Mouse (Mus musculus) liver, embryonic 16.5 days (tissue): ENCODE data around the gene Ly6g6f. TPM values are rescaled to one million over a fixed set of nuclear protein-coding genes. Genes with fewer than 3 reads are reported as not detected.

Source experiments
- ATAC-seq: fragments of 200-750 bp; cut with Nextera tagmentation; 2 replicates; pipeline ENCODE4 v1.8.0; 2017; ENCODE audit warnings: low read depth, mild to moderate bottlenecking, moderate number of reproducible peaks, moderate library complexity
- H3K27ac ChIP-seq: fragments of 300-500 bp; sonication (generic); 2 replicates; pipeline ENCODE4 v1.5.1; 2014; ENCODE audit warnings: mild to moderate bottlenecking, low read length
- H3K27me3 ChIP-seq: fragments of 300-500 bp; sonication (generic); 2 replicates; pipeline ENCODE4 v1.6.1; 2014; ENCODE audit warnings: low read depth, low read length, mixed read lengths; ENCODE audit not compliant: control insufficient read depth, insufficient read depth
- H3K36me3 ChIP-seq: fragments of 300-500 bp; sonication (generic); 2 replicates; pipeline ENCODE4 v1.6.1; 2014; ENCODE audit warnings: mild to moderate bottlenecking; ENCODE audit not compliant: control insufficient read depth, insufficient read depth
- H3K4me1 ChIP-seq: fragments of 300-500 bp; sonication (generic); 2 replicates; pipeline ENCODE4 v1.6.1; 2014; ENCODE audit warnings: low read depth, low read length, mixed read lengths; ENCODE audit not compliant: control insufficient read depth
- H3K4me2 ChIP-seq: fragments of 300-500 bp; sonication (generic); 2 replicates; pipeline ENCODE4 v1.6.1; 2014; ENCODE audit warnings: low read depth, low read length, mixed read lengths
- H3K4me3 ChIP-seq: fragments of 300-500 bp; sonication (generic); 2 replicates; pipeline ENCODE4 v1.5.1; 2014; ENCODE audit warnings: low read depth, mild to moderate bottlenecking, low read length
- H3K9ac ChIP-seq: fragments of 300-500 bp; sonication (generic); 2 replicates; pipeline ENCODE4 v1.6.1; 2014; ENCODE audit warnings: low read depth, low read length
- H3K9me3 ChIP-seq: fragments of 300-500 bp; sonication (generic); replicated peaks from 2 replicates; pipeline ENCODE4 v1.6.1; 2016; ENCODE audit warnings: low read length; ENCODE audit not compliant: control insufficient read depth
- WGBS: fragments of 180-500 bp; shearing (Covaris S2); extraction: QIAGEN DNeasy Blood & Tissue Kit; methylation state at CpG from one replicate; pipeline ENCODE4 v1.1.7; 2014; ENCODE audit not compliant: insufficient replicate concordance; 5-methylcytosine and 5-hydroxymethylcytosine counted together
- polyA plus RNA-seq: library from polyadenylated mRNA; unstranded; fragments of >200 nt; fragmentation: Nextera tagmentation; extraction: Ambion mirVana; gene quantifications from 2 replicates; pipeline ENCODE4 v1.2.1, GENCODE M21; 2015

Ly6g6f gene
- polyA plus RNA-seq, 1 experiment from 2014 or later, result 5.7 TPM

DNA sequence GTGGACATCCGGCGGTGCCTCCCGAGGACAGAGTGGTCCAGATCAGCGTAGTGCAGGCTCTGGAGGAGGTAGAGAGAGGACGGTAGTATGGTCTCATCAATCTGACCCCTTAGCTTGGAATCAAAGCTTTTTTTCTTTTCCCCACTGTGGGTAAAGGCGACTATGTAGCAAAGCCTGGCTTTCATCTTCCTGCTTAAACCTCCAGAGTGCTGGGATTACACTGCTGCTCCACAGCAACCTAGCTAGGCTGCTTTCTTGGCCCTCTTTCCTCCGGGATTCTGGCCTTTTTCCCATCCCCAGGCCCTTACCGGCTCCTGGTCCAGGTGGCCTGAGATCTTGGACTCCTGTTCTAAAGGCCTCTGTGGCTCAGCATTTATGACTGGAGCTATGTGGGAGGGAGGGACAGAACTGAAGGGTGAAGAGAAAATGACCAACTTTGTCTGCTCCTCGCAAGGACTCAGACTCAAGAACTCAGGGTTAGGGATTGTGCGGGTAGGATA lies 21.0 kb downstream of the Ly6g6f start:
- H3K9ac ChIP-seq, result no peak overlapping the region
- no peaks in the 10 kb centered on the region for H3K36me3 ChIP-seq
- no peak for ATAC-seq
- peak overlapping the region; percentile 64 for H3K4me2 ChIP-seq
- 27% methylated on average over 10 of the region's 10 CpGs for WGBS
- no peak overlapping the region for H3K27ac ChIP-seq
- peaks cover 35% of the 10 kb centered on the region for H3K4me1 ChIP-seq
- peaks cover 65% of the 10 kb centered on the region for H3K27me3 ChIP-seq
- no peaks in the 10 kb centered on the region for H3K9me3 ChIP-seq
- H3K4me3 ChIP-seq, result peak overlapping the region; percentile 52; the same call in 1 of the 2 replicates

- H3K4me3 ChIP-seq, result no peak overlapping the region
- H3K9me3 ChIP-seq, result no peaks in the 10 kb centered on the region
Measured at GRCm38 (mm10) chr17:35063466-35063865, 21.9 kb downstream of the Ly6g6f start.

DNA sequence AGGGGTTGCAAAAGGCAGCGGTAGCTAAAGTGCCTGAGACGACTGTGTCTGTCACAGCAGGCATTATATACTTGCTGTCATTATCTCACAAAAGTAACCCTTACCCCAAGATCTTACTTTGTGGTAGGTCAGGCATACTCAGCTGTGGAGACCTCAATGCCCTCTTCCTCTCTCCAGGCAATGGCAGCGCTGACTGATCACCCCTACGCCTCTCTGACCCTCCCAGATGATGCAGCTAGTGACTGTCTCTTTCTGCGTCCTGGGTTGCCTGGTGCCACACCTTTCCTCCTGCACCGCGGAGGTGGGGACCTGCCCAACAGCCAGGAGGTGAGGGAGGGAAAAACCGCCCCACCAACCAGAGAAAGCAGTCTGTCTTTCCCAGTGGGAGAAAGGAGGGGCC lies 24.1 kb downstream of the Ly6g6f start:
- Histone ChIP-seq H3K4me3 (no peak overlapping the region), H3K4me2 (no peak overlapping the region), H3K4me1 (peaks cover 51% of the 10 kb centered on the region), H3K27ac (no peak overlapping the region), H3K9me3 (no peaks in the 10 kb centered on the region), H3K9ac (no peak overlapping the region), H3K36me3 (peaks cover 6% of the 10 kb centered on the region), H3K27me3 (peaks cover 40% of the 10 kb centered on the region)
- WGBS, result 76% methylated on average over 8 of the region's 8 CpGs
- no peak for ATAC-seq

More at GRCm38 (mm10) chr17:35063466-35063865, 21.9 kb downstream of the Ly6g6f start:
- H3K9ac ChIP-seq, result no peak overlapping the region
- peaks cover under 1% of the 10 kb centered on the region for H3K36me3 ChIP-seq
- H3K27ac ChIP-seq, result no peak overlapping the region
- H3K4me2 ChIP-seq, result no peak overlapping the region
- ATAC-seq, result no peak
- WGBS, result 70% methylated on average over 3 of the region's 3 CpGs
- H3K4me1 ChIP-seq, result peaks cover 44% of the 10 kb centered on the region
- H3K27me3 ChIP-seq, result peaks cover 60% of the 10 kb centered on the region

- H3K27me3 ChIP-seq, result peaks cover 35% of the 10 kb centered on the region
- no peak for ATAC-seq
- H3K9me3 ChIP-seq, result no peaks in the 10 kb centered on the region
- H3K4me1 ChIP-seq, result peaks cover 50% of the 10 kb centered on the region
- no peak overlapping the region for H3K27ac ChIP-seq
- 0 out of 2 replicates have a peak overlapping the region, but pooled peaks have one; percentile 8 for H3K4me2 ChIP-seq
- 67% methylated on average over 22 of the region's 22 CpGs for WGBS
- H3K9ac ChIP-seq, result no peak overlapping the region
- H3K4me3 ChIP-seq, result no peak overlapping the region
- H3K36me3 ChIP-seq, result peaks cover 11% of the 10 kb centered on the region
Measured at GRCm38 (mm10) chr17:35060737-35061297, 24.6 kb downstream of the Ly6g6f start.

DNA sequence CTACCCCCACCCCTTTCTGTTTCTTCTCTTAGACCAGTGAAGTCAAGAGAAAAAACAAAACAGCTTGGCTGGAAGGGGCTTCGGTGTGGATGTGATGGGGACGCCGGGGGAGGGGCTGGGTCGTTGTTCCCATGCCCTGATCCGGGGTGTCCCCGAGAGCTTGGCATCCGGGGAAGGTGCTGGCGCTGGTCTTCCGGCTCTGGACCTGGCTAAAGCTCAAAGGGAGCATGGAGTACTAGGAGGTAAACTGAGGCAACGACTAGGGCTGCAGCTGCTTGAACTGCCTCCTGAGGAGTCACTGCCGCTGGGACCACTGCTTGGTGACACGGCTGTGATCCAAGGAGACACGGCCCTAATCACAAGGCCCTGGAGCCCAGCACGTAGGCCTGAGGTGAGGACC lies 25.3 kb downstream of the Ly6g6f start:
- Histone ChIP-seq H3K4me3 (peak overlapping the region; percentile 60), H3K4me2 (peak overlapping the region; percentile 85), H3K9ac (no peak overlapping the region), H3K4me1 (peaks cover 46% of the 10 kb centered on the region), H3K9me3 (no peaks in the 10 kb centered on the region), H3K27ac (no peak overlapping the region), H3K36me3 (peaks cover 16% of the 10 kb centered on the region), H3K27me3 (peaks cover 27% of the 10 kb centered on the region)
- ATAC-seq, result no peak
- WGBS, result 42% methylated on average over 14 of the region's 14 CpGs

DNA sequence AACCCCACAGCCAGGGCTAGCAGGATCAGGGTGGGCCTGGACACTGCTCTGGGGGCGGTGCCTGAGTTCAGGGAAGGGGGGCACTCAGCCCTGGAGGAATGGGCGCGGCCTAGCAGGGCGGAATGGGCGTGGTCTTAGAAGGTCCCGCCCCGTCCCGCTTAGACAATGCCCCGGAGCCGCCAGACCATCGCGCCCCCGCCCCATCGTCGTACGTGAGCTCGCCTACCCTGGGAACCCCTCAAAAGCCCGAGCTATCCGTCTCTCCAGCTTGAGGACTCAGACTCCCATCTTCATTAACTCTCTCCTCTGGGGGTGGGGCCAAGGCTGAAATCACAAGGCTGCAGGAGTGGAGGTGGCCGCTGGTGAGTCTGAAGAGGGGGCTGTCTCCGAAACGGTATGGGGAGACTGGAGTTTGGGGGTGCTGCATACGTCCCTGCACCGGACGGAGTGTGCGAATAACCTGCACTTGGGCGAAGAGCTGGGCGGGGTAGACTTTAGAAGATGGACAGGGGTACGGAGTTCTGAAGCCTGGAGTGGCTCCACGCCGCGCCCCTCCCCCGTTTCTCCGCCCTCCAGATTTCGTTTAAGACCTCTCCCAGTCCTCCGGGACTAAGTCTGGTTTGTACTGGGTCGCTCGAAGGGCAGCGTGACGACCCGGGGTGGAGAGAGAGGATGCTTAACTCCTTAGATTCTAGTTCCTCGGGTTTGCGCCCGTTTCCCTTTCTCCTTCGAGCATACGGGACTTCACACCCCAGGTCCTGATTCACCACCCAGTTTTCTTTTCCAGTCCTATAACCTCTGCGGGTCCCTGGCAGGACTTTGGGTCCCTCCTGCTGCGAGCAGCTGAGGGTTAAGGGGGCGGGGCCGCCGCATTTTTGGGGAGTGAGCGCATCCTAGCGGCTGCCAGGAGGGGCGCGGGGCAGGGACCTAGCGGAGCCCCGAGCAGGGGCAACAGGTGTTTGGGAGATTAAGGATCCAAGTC lies 26.2 kb downstream of the Ly6g6f start, which contains the start of gene Ddah2:
TSS of gene Ddah2 (plus strand) at position 125 of the 982 bp plus-strand sequence.
- WGBS, result under 1% methylated on average over 57 of the region's 57 CpGs
- ATAC-seq, result peak; percentile 77
- Histone ChIP-seq H3K4me1 (peaks cover 39% of the 10 kb centered on the region), H3K9ac (peak within 1 kb of the TSS; percentile 59), H3K4me2 (peak within 1 kb of the TSS; percentile 85), H3K36me3 (peaks cover 22% of the 10 kb centered on the region), H3K27ac (peak within 1 kb of the TSS; percentile 52), H3K27me3 (peaks cover 19% of the 10 kb centered on the region), H3K9me3 (no peaks in the 10 kb centered on the region), H3K4me3 (peak within 1 kb of the TSS; percentile 60)

GRCm38 (mm10) chr17:35058316-35058715 lies 27.1 kb downstream of the Ly6g6f start:
- Histone ChIP-seq H3K4me3 (no peak overlapping the region), H3K9me3 (no peaks in the 10 kb centered on the region), H3K4me2 (no peak overlapping the region), H3K27ac (no peak overlapping the region; the same call in 1 of the 2 replicates), H3K4me1 (peaks cover 39% of the 10 kb centered on the region), H3K9ac (no peak overlapping the region), H3K27me3 (peaks cover 10% of the 10 kb centered on the region; the same call in 1 of the 2 replicates), H3K36me3 (peaks cover 31% of the 10 kb centered on the region)
- no peak for ATAC-seq
- 63% methylated on average over 9 of the region's 9 CpGs for WGBS

DNA sequence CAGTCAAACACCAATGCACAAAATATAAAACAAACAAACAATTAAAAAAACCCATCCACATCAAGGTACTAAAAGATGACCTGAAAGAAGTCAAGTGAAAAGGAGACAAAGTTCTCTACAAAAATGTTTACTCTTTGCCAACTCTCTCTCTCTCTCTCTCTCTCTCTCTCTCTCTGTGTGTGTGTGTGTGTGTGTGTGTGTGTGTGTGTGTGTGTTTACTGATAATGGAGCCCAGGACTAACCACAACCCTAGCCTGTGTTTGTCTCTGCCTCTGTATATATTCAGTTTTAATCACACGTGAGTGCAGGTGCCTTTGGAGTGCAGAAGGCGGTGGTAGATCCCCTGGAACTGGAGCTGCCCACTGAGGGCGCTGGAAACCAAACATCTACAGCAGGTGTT lies 28.3 kb downstream of the Ly6g6f start:
- Histone ChIP-seq H3K4me3 (no peak overlapping the region), H3K4me1 (peaks cover 47% of the 10 kb centered on the region), H3K4me2 (no peak overlapping the region), H3K27ac (no peak overlapping the region), H3K36me3 (peaks cover 42% of the 10 kb centered on the region), H3K9me3 (no peaks in the 10 kb centered on the region), H3K9ac (no peak overlapping the region), H3K27me3 (peaks cover 4% of the 10 kb centered on the region; the same call in 1 of the 2 replicates)
- ATAC-seq, result no peak
- WGBS, result 28% methylated on average over 3 of the region's 3 CpGs
